Mouse (Mus musculus) intestine, embryonic 16.5 days (tissue): ENCODE measurements around the gene Mgat3. TPM values are rescaled to one million over a fixed set of nuclear protein-coding genes. Genes with fewer than 3 reads are reported as not detected.

ENCODE experiments used
- ATAC-seq: fragments of 200-750 bp; cut with Nextera tagmentation; 2 replicates; pipeline ENCODE4 v1.8.0; 2017; ENCODE audit warnings: moderate TSS enrichment, moderate library complexity
- H3K27ac ChIP-seq: fragments of 300-500 bp; sonication (generic); 2 replicates; pipeline ENCODE4 v1.5.1; 2014; ENCODE audit warnings: mild to moderate bottlenecking, low read length
- H3K27me3 ChIP-seq: fragments of 300-500 bp; sonication (generic); replicated peaks from 2 replicates; pipeline ENCODE4 v1.6.1; 2014; ENCODE audit warnings: low read length, control low read depth, mixed read lengths; ENCODE audit not compliant: control insufficient read depth, insufficient read depth
- H3K36me3 ChIP-seq: fragments of 300-500 bp; sonication (generic); 2 replicates; pipeline ENCODE4 v1.6.1; 2014; ENCODE audit warnings: low read length, control low read depth; ENCODE audit not compliant: control insufficient read depth, insufficient read depth
- H3K4me1 ChIP-seq: fragments of 300-500 bp; sonication (generic); 2 replicates; pipeline ENCODE4 v1.6.1; 2014; ENCODE audit warnings: low read length, control low read depth, mixed read lengths; ENCODE audit not compliant: control insufficient read depth, insufficient read depth
- H3K4me2 ChIP-seq: fragments of 300-500 bp; sonication (generic); 2 replicates; pipeline ENCODE4 v1.6.1; 2014; ENCODE audit warnings: low read depth, low read length, control low read depth
- H3K4me3 ChIP-seq: fragments of 300-500 bp; sonication (generic); 2 replicates; pipeline ENCODE4 v1.5.1; 2014; ENCODE audit warnings: mild to moderate bottlenecking, low read length
- H3K9ac ChIP-seq: fragments of 300-500 bp; sonication (generic); 2 replicates; pipeline ENCODE4 v1.6.1; 2014; ENCODE audit warnings: low read depth, low read length
- H3K9me3 ChIP-seq: fragments of 300-500 bp; sonication (generic); 2 replicates; pipeline ENCODE4 v1.6.1; 2016; ENCODE audit warnings: low read length, control low read depth; ENCODE audit not compliant: control insufficient read depth
- WGBS: fragments of 180-500 bp; shearing (Covaris S2); extraction: QIAGEN DNeasy Blood & Tissue Kit; methylation state at CpG from one replicate; pipeline ENCODE4 v1.1.7; 2014; 5-methylcytosine and 5-hydroxymethylcytosine counted together
- polyA plus RNA-seq: library from polyadenylated mRNA; unstranded; fragments of >200 nt; fragmentation: Nextera tagmentation; extraction: Ambion mirVana; gene quantifications from 2 replicates; pipeline ENCODE4 v1.2.1, GENCODE M21; 2015

The Mgat3 gene
- polyA plus RNA-seq, 1 experiment from 2014 or later, result 14.8 TPM

GRCm38 (mm10) chr15:80134450-80134847 is 39.1 kb upstream of the Mgat3 start:
- WGBS, result 42% methylated on average over 9 of the region's 9 CpGs
- peak overlapping the region; percentile 82 for H3K4me2 ChIP-seq
- H3K4me1 ChIP-seq, result peaks cover 36% of the 10 kb centered on the region
- H3K4me3 ChIP-seq, result peak overlapping the region; percentile 71
- H3K9ac ChIP-seq, result peak overlapping the region; percentile 91
- no peaks in the 10 kb centered on the region for H3K27me3 ChIP-seq
- ATAC-seq, result no peak
- no peaks in the 10 kb centered on the region for H3K9me3 ChIP-seq
- H3K36me3 ChIP-seq, result peaks cover 3% of the 10 kb centered on the region; the same call in 1 of the 2 replicates
- H3K27ac ChIP-seq, result peak overlapping the region; percentile 99

GRCm38 (mm10) chr15:80135499-80135898 is 38.0 kb upstream of the Mgat3 start:
- Histone ChIP-seq H3K9me3 (no peaks in the 10 kb centered on the region), H3K4me3 (no peak overlapping the region), H3K4me1 (peaks cover 36% of the 10 kb centered on the region), H3K4me2 (no peak overlapping the region), H3K27ac (0 out of 2 replicates have a peak overlapping the region, but pooled peaks have one; percentile 30), H3K36me3 (peaks cover 3% of the 10 kb centered on the region; the same call in 1 of the 2 replicates), H3K9ac (no peak overlapping the region), H3K27me3 (no peaks in the 10 kb centered on the region)
- no peak for ATAC-seq
- WGBS, result 81% methylated on average over 2 of the region's 2 CpGs

GRCm38 (mm10) chr15:80136645-80137044 is 36.9 kb upstream of the Mgat3 start:
- Histone ChIP-seq H3K27ac (peak overlapping the region; percentile 50; the same call in 1 of the 2 replicates), H3K4me1 (peaks cover 36% of the 10 kb centered on the region), H3K4me3 (no peak overlapping the region), H3K9me3 (no peaks in the 10 kb centered on the region), H3K27me3 (no peaks in the 10 kb centered on the region), H3K36me3 (peaks cover 3% of the 10 kb centered on the region; the same call in 1 of the 2 replicates), H3K9ac (peak overlapping the region; percentile 12; the same call in 1 of the 2 replicates), H3K4me2 (no peak overlapping the region)
- 81% methylated on average over 3 of the region's 3 CpGs for WGBS
- ATAC-seq, result no peak

GRCm38 (mm10) chr15:80137945-80138791 is 35.4 kb upstream of the Mgat3 start:
- no peaks in the 10 kb centered on the region for H3K27me3 ChIP-seq
- 0 out of 2 replicates have a peak overlapping the region, but pooled peaks have one; percentile 7 for H3K9ac ChIP-seq
- H3K27ac ChIP-seq, result peak overlapping the region; percentile 14; the same call in 1 of the 2 replicates
- peaks cover 8% of the 10 kb centered on the region for H3K36me3 ChIP-seq
- H3K4me2 ChIP-seq, result no peak overlapping the region
- H3K4me1 ChIP-seq, result peaks cover 36% of the 10 kb centered on the region
- H3K9me3 ChIP-seq, result no peaks in the 10 kb centered on the region
- ATAC-seq, result no peak
- no peak overlapping the region for H3K4me3 ChIP-seq
- 63% methylated on average over 17 of the region's 17 CpGs for WGBS

GRCm38 (mm10) chr15:80140302-80140701 is 33.2 kb upstream of the Mgat3 start:
- WGBS, result 78% methylated on average over 2 of the region's 2 CpGs
- Histone ChIP-seq H3K4me1 (peaks cover 27% of the 10 kb centered on the region), H3K9me3 (no peaks in the 10 kb centered on the region), H3K36me3 (peaks cover 8% of the 10 kb centered on the region), H3K27me3 (no peaks in the 10 kb centered on the region), H3K9ac (no peak overlapping the region), H3K4me2 (no peak overlapping the region), H3K27ac (0 out of 2 replicates have a peak overlapping the region, but pooled peaks have one; percentile 6), H3K4me3 (no peak overlapping the region)
- ATAC-seq, result 0 out of 2 replicates have a peak, but pooled peaks have one; percentile 25

GRCm38 (mm10) chr15:80140878-80141277 is 32.6 kb upstream of the Mgat3 start:
- peaks cover 26% of the 10 kb centered on the region for H3K4me1 ChIP-seq
- 67% methylated on average over 3 of the region's 3 CpGs for whole genome bisulfite sequencing
- peak; percentile 41; the same call in 1 of the 2 replicates for ATAC-seq
- no peak overlapping the region for H3K9ac ChIP-seq
- H3K27ac ChIP-seq, result 0 out of 2 replicates have a peak overlapping the region, but pooled peaks have one; percentile 17
- H3K9me3 ChIP-seq, result no peaks in the 10 kb centered on the region
- H3K4me3 ChIP-seq, result no peak overlapping the region
- H3K4me2 ChIP-seq, result no peak overlapping the region
- H3K36me3 ChIP-seq, result peaks cover 8% of the 10 kb centered on the region
- H3K27me3 ChIP-seq, result no peaks in the 10 kb centered on the region

- Histone ChIP-seq H3K36me3 (peaks cover 6% of the 10 kb centered on the region), H3K27me3 (no peaks in the 10 kb centered on the region), H3K4me1 (peaks cover 18% of the 10 kb centered on the region; the same call in 1 of the 2 replicates), H3K27ac (no peak overlapping the region), H3K9me3 (no peaks in the 10 kb centered on the region), H3K9ac (no peak overlapping the region), H3K4me3 (no peak overlapping the region), H3K4me2 (no peak overlapping the region)
- over 99% methylated on average over 3 of the region's 3 CpGs for WGBS
- ATAC-seq, result no peak
Measured at GRCm38 (mm10) chr15:80142130-80142529, 31.4 kb upstream of the Mgat3 start.

GRCm38 (mm10) chr15:80143760-80144159 is 29.8 kb upstream of the Mgat3 start:
- Histone ChIP-seq H3K27ac (no peak overlapping the region), H3K27me3 (no peaks in the 10 kb centered on the region)

GRCm38 (mm10) chr15:80145397-80145796 is 28.1 kb upstream of the Mgat3 start:
- Histone ChIP-seq H3K27me3 (no peaks in the 10 kb centered on the region), H3K9me3 (no peaks in the 10 kb centered on the region), H3K4me1 (no peaks in the 10 kb centered on the region), H3K27ac (no peak overlapping the region), H3K4me2 (no peak overlapping the region), H3K4me3 (no peak overlapping the region), H3K36me3 (peaks cover 5% of the 10 kb centered on the region; the same call in 1 of the 2 replicates), H3K9ac (no peak overlapping the region)
- ATAC-seq, result no peak
- 70% methylated on average over 5 of the region's 5 CpGs for WGBS

More at GRCm38 (mm10) chr15:80143760-80144159, 29.8 kb upstream of the Mgat3 start:
- H3K9me3 ChIP-seq, result no peaks in the 10 kb centered on the region
- H3K4me1 ChIP-seq, result peaks cover 6% of the 10 kb centered on the region; the same call in 1 of the 2 replicates
- ATAC-seq, result no peak
- 92% methylated on average over 6 of the region's 6 CpGs for WGBS
- no peak overlapping the region for H3K4me3 ChIP-seq
- no peak overlapping the region for H3K4me2 ChIP-seq
- no peak overlapping the region for H3K9ac ChIP-seq
- H3K36me3 ChIP-seq, result peaks cover 5% of the 10 kb centered on the region; the same call in 1 of the 2 replicates
